Mouse (Mus musculus): Measurements from ENCODE around the gene Ccnb3.
"Not testable (repeated sequence)": the region's sequence is repeated elsewhere in the genome, so short reads cannot be mapped to it uniquely, and the experiment has no call there.

Ccnb3 gene

GRCm38 (mm10) chrX:7041519-7041918 is at the start of gene Ccnb3:
Gene Ccnb3, minus strand, starts transcription at chrX:7041619.
- no peak for DNase-seq (ENCODE audit: low spot score)

- DNase-seq (ENCODE audit: low spot score): no peak
Measured at GRCm38 (mm10) chrX:7090323-7090722, 48.9 kb upstream of the Ccnb3 start.

DNA sequence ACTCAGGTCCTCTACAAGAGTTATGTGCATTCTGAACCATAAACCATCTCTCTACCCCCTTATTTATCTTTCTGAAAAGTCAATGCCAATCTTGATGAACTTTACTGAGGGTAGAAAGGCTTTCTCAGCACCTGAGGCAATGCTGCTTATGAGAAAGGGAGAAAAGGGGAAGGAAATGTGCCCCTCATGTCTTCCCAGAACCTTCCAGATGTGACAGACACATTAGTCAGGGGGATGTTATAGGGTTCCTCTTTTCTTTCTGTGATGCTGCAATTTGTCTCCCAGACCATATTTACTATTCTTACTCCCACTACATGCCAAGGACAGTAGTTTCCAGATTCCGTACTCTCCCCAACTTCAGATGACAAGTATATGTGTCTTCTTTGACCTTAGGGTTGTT is 44.5 kb upstream of the Ccnb3 start:
- no peak for DNase-seq (ENCODE audit: low spot score)

DNA sequence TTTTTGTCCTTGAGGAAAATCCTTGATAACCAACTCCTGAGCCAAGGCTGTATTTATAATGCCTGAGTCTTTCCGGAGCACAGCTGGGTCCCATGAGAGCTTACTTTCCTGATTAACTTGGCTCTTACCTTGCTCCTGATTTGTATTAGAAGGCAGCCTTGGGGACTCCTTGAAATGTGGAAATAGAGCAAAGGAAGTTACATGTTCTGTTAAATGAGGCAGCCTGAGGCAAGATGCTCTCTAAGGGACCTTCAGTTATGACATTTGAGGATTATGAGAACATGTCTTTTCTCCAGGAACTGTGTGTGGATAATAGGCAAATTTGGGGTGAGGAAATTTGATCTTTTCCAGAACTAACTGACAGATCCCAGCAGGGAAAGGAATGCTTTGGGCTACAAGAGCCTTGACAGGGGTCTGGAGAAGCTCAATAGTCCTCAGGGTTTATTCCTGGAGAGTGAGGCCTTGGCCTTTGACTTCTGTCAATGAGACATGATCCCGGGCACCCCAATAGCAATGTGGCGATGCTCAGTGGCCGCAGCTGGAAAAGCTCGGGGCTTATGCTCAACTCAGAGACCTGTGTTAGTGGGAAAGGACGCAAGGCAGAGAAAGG is 38.5 kb upstream of the Ccnb3 start:
- no peak for DNase-seq (ENCODE audit: low spot score)

- DNase-seq (ENCODE audit: low spot score): no peak
Measured at GRCm38 (mm10) chrX:7068002-7068401, 26.6 kb upstream of the Ccnb3 start.

DNA sequence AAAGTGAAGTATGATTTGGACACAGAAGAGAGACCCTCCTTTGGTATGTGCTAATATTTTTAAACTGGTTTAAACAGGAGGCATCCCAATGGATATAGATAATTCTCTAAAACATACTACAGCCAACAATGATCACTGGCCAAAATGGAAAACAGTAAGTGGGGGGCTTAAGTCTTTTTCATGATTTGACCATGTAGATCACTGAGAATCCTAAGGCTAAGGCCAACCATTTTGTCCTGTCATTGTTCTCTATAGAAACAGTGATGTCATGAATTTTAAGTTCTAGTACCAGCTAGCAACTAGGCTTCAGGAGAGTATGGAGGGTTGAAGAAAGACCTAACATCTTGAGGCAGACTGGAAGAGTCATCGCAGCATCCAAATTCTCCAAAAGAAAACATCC is 25.8 kb upstream of the Ccnb3 start, which contains the start of gene Akap4:
TSS of gene Akap4 (plus strand) at position 301 of the 400 bp plus-strand sequence.
- DNase-seq (ENCODE audit: low spot score): no peak

- no peak for DNase-seq (ENCODE audit: low spot score)
Measured at GRCm38 (mm10) chrX:7064109-7064508, 22.7 kb upstream of the Ccnb3 start.

DNA sequence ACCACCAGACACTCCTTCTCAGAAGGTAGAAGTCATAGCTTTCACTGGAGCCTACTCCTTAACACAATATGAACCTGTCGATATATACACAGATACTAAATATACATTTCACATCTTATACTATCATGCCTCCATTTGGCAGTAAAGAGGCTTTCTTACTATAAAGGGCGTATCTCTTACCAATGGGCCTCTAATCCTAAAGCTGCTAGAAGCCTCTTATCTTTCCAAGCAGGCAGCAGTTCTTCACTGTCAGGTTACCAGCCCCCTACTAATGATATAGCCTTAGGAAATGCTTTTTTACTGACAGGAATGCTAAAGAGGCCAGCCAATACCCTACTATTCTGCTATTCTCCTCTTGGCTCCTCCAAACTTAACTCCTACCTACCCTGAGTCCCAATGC is 16.2 kb upstream of the Ccnb3 start:
- no peak for DNase-seq (ENCODE audit: low spot score)

- no peak for DNase-seq (ENCODE audit: low spot score)
Measured at GRCm38 (mm10) chrX:7057056-7057455, 15.6 kb upstream of the Ccnb3 start.

DNA sequence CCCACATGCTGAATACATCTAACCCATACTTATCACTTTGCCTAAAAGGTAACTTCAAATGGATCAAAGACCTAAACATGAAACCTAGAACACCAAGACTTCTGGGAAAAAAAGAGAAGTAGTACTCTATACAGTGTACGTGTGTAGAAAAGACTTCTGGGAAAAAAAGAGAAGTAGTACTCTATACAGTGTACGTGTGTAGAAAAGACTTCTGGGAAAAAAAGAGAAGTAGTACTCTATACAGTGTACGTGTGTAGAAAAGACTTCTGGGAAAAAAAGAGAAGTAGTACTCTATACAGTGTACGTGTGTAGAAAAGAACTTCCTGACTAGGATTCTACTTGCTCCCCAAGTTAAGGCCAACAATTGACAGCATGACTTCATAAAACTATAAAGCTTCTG is 57.5 kb downstream of the Ccnb3 start:
- DNase-seq (ENCODE audit: low spot score): not testable (repeated sequence)

GRCm38 (mm10) chrX:6971956-6972355 is 69.5 kb downstream of the Ccnb3 start:
- no peak for DNase-seq (ENCODE audit: low spot score)

- DNase-seq (ENCODE audit: low spot score): no peak
Measured at GRCm38 (mm10) chrX:6968598-6968997, 72.8 kb downstream of the Ccnb3 start.
